Mouse (Mus musculus) heart, postnatal 10 days (tissue): ENCODE measurements around the gene Lsamp. TPM values are rescaled to one million over a fixed set of nuclear protein-coding genes. Genes with fewer than 3 reads are reported as not detected.

ENCODE experiments used
- DNase-seq, 2 experiments: peaks; one replicate each; pipeline ENCODE4 v3.0.0; 2021
- intact Hi-C: fragments of 180-260 bp; cut with DNase I; formaldehyde crosslinking; loops from one replicate; pipeline ENCODE4 v1.15.1; 2025
- total RNA-seq, 2 experiments: library from RNA; stranded (reverse); gene quantifications; 2 replicates each; pipeline ENCODE4 v1.2.3; 2021

Gene Lsamp
- total RNA-seq, 2 experiments from 2014 or later = 1.3 to 1.6 TPM

- no peak for DNase-seq
- intact Hi-C loops = no loop called here
Observed at GRCm38 (mm10) chr16:42121788-42122187, 2137.6 kb downstream of the Lsamp start.

- intact Hi-C loops = no loop called here
- DNase-seq = no peak
Observed at GRCm38 (mm10) chr16:42123826-42124225, 2139.7 kb downstream of the Lsamp start.

- intact Hi-C loops = no loop called here
- no peak for DNase-seq
Observed at GRCm38 (mm10) chr16:42126061-42126460, 2141.9 kb downstream of the Lsamp start.

GRCm38 (mm10) chr16:42147164-42147563 is 2163.0 kb downstream of the Lsamp start:
- no peak for DNase-seq
- intact Hi-C loops = no loop called here

GRCm38 (mm10) chr16:42149216-42149942 is 2165.2 kb downstream of the Lsamp start:
- intact Hi-C loops = no loop called here
- DNase-seq = no peak

- intact Hi-C loops = no loop called here
Observed at GRCm38 (mm10) chr16:42152640-42153039, 2168.5 kb downstream of the Lsamp start.

GRCm38 (mm10) chr16:42157816-42158215 is 2173.7 kb downstream of the Lsamp start:
- DNase-seq = no peak
- intact Hi-C loops = no loop called here

More at GRCm38 (mm10) chr16:42152640-42153039, 2168.5 kb downstream of the Lsamp start:
- DNase-seq = no peak

- intact Hi-C loops = loop anchor here (5.0 to 10.0 kb wide), 5 partner anchors 617 to 1897 kb away; partner anchors contain the start of gene Gramd1c
- DNase-seq = peak; percentile 88 to 91
Observed at GRCm38 (mm10) chr16:42164941-42165340, 2180.8 kb downstream of the Lsamp start.

GRCm38 (mm10) chr16:42168292-42168691 is 2184.1 kb downstream of the Lsamp start:
- intact Hi-C loops = loop anchor here (2.0 to 10.0 kb wide), 6 partner anchors 21 to 1894 kb away; partner anchors contain the start of gene Gramd1c

GRCm38 (mm10) chr16:42169447-42170140 is 2185.4 kb downstream of the Lsamp start:
- peak; percentile 78 to 88 for DNase-seq
- intact Hi-C loops = loop anchor here (2.0 to 10.0 kb wide), 6 partner anchors 19 to 1893 kb away; partner anchors contain the start of gene Gramd1c

More at GRCm38 (mm10) chr16:42168292-42168691, 2184.1 kb downstream of the Lsamp start:
- no peak for DNase-seq

- intact Hi-C loops = no loop called here
- peak; percentile 38 to 64 for DNase-seq
Observed at GRCm38 (mm10) chr16:42172476-42172875, 2188.3 kb downstream of the Lsamp start.

GRCm38 (mm10) chr16:42178866-42179265 is 2194.7 kb downstream of the Lsamp start:
- intact Hi-C loops = no loop called here
- DNase-seq = no peak

- intact Hi-C loops = no loop called here
Observed at GRCm38 (mm10) chr16:42180025-42180424, 2195.9 kb downstream of the Lsamp start.

GRCm38 (mm10) chr16:42180473-42180872 is 2196.3 kb downstream of the Lsamp start:
- DNase-seq = no peak
- intact Hi-C loops = no loop called here

More at GRCm38 (mm10) chr16:42180025-42180424, 2195.9 kb downstream of the Lsamp start:
- DNase-seq = no peak

GRCm38 (mm10) chr16:42189431-42190081 is 2205.4 kb downstream of the Lsamp start:
- intact Hi-C loops = loop anchor here (2.0 to 5.0 kb wide), 3 partner anchors 21 to 723 kb away; no protein-coding TSS in a partner anchor
- peak in 1 of 2 experiments; percentile 16 for DNase-seq

- DNase-seq = peak; percentile 93 to 94
- intact Hi-C loops = loop anchor here (2.0 to 5.0 kb wide), 2 partner anchors 592 to 722 kb away; no protein-coding TSS in a partner anchor
Observed at GRCm38 (mm10) chr16:42190114-42191045, 2206.2 kb downstream of the Lsamp start.
